Mouse (Mus musculus): Measurements from ENCODE around the gene Klk10.

Gene Klk10

DNA sequence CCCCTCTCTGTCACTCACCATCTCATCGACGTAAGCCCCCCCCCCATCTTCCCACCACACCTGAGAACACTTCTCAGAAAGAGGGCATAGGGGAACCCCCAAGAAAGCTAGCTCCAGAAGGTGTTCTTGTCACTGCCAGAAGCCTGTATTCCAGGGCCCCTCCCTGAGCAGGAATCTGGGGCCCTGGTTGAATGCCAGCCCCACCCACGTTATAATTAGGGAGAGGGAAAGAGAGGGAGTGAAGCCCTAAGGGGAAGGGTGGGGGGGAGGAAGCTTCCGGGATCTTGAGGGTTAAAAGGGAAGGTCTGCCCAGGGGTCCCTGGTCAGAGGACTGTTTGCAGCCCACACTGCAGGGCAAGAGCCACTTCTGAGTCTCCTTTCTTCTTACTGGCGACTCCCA, at the start of gene Klk10:
Gene Klk10, plus strand, starts transcription at position 290 of the 400 bp plus-strand sequence.
- 41% methylated on average over 5 of the region's 5 CpGs for WGBS

DNA sequence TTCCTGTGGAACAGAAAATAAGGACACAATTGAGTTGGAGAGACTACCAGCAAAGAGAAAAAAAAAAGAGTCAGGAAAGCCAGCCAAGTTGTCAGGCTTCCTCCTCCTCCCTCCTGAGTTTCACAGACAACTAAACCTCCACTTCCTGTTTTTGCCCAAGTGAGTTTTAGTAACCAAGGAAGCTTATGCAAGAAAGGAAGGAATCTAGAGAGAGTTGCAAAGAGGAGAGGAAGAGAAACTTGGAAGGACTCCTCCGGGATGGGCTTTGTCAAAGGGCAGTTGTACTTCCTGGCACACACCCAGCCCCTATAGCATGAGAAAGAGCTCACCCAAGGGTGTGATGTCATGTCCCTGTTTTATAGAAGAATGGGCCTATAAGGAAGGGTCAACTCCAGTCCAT, 33.0 kb upstream of the Klk10 start:
- WGBS, result 34% methylated on average over 1 of the region's 1 CpGs

DNA sequence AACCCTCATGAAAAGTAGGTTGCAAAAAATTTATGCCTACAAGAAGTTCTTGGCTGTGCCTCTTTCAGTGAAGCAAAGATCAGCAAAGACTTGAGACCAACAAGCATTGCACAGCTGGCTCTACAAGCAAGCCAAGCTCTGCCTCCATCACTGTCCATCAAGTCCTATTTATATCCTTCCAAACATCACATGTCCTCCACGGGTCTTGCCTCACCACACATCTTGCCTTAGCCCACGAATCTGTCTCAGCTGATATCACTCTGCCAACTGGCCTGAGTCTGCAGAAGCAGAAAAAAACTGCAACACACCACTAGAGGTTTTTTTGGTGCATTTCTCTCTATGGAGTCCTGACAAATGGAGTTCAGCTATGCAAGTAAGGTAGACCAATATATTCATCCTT, 28.0 kb upstream of the Klk10 start:
- WGBS, result 40% methylated on average over 2 of the region's 2 CpGs

DNA sequence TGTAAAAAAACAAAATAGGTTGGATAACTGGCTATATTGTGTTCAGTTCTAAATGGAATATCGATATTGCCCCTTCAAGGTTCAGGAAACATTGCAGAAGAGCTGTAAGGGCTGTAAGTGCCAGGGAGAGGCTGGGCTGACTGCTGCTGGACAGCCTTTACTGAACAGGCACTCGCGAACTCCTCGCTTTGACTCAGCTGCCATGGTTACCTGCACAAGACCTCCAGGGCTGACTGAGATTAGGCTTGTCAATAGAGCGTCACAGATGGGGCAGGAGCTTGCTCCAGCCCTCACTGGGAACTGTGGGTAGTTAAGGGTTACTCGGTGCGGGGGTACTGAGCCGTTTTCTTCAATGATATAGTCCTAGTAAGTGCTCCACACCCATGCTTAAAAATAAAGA, 14.4 kb upstream of the Klk10 start:
- 42% methylated on average over 8 of the region's 8 CpGs for WGBS

DNA sequence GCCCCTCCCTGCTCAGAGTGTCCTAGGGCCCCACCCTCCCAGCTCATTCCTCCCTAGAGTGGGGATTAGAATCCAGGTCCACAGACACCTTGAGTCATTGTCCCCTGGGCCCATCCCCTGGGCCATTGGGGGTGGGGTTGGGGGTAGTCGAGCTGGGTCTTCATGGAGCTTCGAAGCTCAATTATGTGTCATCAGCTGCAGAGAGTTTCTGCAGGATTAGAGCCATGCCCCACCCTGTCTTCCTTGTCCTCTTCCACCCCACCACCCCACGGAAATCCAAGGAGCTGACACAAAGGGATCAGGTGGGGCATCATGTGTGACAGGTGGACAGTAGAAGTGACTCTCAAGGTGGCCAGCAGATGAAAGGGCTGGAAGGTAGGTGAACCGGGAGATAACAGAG, 12.2 kb upstream of the Klk10 start, which contains the start of gene Klk12:
Gene Klk12, plus strand, starts transcription at position 301 of the 400 bp plus-strand sequence.
- WGBS, result 83% methylated on average over 4 of the region's 4 CpGs

DNA sequence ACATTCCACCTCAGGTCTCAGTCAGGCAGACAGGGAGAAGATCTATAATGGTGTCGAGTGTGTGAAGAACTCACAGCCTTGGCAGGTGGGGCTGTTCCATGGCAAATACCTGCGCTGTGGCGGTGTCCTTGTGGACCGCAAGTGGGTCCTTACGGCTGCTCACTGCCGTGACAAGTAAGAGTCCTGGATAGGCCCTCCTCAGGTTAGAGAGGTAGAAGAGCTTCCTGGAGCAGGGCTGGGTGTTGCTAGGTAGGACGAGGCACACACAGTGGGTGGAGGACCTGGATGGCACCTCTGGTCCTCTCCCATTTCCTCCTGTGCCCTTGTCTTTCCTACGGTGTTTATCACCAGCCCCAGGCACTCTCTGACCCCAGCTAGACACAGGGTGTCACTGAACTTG, 11.2 kb upstream of the Klk10 start:
- 89% methylated on average over 8 of the region's 8 CpGs for whole genome bisulfite sequencing

DNA sequence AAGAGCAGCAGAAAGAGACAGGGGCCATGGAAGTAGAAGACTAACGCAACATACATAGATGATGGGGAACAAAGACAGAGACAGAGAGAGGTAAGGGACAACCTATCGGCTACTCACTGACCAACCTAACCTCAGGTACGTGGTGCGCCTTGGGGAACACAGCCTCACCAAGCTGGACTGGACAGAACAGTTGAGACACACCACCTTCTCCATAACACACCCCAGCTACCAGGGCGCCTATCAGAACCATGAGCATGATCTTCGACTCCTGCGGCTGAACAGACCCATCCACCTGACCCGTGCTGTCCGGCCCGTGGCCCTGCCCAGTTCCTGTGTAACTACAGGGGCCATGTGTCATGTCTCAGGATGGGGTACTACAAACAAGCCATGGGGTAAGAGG, 10.1 kb upstream of the Klk10 start:
- WGBS, result 96% methylated on average over 10 of the region's 10 CpGs

DNA sequence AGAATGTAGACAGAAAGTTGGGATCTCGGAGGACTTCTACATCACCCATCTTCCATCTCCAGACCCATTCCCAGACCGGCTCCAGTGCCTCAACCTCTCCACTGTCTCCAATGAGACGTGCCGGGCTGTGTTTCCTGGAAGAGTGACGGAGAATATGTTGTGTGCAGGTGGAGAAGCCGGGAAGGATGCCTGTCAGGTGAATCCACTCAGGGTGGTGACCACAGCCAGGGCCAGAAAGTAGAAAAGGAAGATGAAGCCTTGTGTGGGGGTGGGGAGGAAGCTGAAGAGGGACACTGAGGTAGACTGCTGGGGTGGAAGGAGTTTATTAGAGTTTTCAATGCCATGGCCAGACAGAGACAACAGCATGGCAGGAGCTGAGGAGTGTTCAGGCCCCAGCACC, 8.9 kb upstream of the Klk10 start:
- WGBS, result 95% methylated on average over 6 of the region's 6 CpGs

DNA sequence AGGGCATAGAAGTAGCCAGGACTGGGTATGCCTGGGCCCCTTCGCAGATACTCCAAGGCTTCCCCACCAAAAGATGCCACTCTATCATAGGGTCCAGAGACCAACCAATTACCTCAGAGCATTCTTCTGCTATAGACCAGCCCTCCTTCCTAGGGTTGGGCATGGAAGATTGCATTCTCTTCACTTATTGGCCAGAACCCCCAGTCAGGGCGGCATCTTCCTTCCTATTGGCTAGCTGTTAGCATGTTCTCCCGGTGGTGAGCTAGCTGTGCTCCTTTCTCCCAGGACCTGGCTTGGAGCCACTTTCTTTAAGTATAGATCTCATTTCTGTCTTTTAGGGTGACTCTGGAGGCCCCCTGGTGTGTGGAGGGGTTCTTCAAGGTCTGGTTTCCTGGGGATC, 7.9 kb upstream of the Klk10 start:
- WGBS, result 85% methylated on average over 3 of the region's 3 CpGs

DNA sequence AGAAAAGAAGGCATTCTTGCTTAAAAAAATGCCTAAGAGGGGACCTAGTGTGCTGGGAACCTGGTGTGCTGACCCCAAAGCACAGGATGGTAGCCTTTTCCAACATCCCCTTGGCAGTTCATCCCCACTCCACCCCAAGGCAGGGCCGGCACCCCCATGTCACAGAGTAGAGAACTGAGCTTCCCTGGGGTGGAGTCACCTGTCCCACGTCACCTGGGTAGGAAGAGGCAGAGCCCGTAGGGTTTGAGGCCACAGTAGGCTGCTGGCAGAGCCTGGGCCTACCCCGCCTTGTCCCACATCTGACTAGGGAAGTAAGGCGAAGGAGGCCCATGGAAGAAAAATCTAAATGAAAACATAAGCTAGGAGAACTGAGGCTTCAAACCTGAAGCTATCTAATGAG, 6.5 kb upstream of the Klk10 start, which contains the start of gene Klk11:
Gene Klk11, plus strand, starts transcription at position 241 of the 400 bp plus-strand sequence.
- WGBS, result 96% methylated on average over 5 of the region's 5 CpGs

DNA sequence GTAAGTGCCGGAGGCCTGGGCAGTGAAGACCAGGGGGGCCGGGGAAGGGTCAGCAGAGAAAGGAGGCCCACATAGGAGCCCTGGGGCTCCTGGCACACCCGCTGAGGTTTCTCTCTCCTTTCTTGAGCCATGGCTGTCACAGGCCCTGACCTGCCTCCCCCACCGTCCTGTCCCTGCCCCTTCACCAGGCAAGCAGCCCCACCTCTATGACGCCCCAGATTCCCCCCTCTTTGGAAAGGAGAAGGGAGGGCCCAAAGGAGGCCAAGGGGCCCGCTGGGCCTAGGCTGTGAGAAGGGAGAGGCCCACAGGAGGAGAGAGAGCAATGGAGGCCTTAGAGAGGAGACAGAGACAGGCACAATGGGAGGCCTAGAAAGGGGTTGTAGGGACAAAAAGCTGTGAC, 6.0 kb upstream of the Klk10 start:
- 83% methylated on average over 6 of the region's 6 CpGs for WGBS

DNA sequence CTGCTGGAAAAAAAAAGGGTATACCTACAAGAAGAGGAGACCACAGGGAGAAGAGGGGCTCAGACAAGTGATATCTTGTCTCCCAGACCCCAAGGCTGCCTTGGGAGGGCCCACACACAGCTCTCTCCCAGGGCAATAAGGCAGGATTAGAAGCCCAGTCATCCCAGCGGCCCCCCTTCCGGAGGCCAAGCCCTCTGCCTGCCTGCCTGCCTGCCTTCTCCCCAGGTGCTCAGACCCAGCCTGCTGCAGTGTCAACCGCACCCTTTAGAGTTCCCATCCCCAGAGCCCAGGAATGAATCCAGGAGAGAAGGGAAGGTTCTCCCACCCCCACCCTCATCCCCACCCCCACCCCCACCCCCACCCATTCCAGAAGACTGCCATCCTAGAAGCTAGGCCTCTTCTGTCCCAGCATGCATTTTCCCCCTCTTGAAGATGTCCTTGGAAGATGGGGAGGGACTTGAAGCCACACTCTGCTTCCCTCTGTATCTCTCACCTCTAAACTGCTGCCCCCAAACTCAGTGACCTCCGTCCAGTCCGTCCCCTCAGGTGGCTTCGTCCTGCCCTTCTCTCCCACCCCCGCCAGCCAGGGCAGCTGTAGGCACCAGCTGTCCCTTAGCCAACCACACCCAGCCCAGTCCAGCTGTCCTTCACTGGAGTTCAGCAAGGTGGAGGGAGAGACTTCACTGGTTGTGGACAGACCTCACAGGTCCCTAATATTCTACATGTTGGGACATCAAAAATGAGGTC, 5.4 kb upstream of the Klk10 start:
- WGBS, result 69% methylated on average over 7 of the region's 7 CpGs

DNA sequence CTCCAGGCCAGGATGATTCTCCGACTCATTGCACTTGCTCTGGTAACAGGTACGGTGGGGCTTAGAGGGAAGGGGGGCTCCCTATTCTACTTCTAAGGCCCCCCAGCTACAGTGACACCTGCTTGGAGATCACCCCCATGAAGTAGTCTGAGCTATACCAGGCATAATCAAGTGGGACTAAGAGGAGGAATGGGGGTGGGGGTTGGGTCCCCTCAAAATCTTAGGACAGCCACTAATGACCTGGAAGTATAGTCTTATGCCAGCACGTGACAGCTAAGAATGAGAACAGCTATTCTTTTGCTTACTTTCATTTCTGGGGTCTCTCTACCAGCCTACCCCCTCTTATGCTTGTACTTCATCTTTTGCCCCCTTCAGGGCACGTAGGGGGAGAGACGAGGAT, 4.3 kb upstream of the Klk10 start:
- 89% methylated on average over 5 of the region's 5 CpGs for whole genome bisulfite sequencing

DNA sequence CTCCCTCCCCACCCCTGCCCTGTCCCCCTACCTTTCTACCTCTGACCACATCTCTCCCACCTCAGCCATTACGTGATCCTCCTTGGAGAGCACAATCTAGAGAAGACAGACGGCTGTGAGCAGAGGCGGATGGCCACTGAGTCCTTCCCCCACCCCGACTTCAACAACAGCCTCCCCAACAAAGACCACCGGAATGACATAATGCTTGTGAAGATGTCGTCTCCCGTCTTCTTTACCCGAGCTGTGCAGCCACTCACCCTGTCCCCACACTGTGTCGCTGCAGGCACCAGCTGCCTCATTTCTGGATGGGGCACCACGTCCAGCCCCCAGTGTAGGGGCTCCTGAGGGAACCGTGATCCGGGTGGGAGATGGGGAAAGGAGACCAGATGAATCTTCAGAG, 3.4 kb upstream of the Klk10 start:
- 91% methylated on average over 12 of the region's 12 CpGs for WGBS

DNA sequence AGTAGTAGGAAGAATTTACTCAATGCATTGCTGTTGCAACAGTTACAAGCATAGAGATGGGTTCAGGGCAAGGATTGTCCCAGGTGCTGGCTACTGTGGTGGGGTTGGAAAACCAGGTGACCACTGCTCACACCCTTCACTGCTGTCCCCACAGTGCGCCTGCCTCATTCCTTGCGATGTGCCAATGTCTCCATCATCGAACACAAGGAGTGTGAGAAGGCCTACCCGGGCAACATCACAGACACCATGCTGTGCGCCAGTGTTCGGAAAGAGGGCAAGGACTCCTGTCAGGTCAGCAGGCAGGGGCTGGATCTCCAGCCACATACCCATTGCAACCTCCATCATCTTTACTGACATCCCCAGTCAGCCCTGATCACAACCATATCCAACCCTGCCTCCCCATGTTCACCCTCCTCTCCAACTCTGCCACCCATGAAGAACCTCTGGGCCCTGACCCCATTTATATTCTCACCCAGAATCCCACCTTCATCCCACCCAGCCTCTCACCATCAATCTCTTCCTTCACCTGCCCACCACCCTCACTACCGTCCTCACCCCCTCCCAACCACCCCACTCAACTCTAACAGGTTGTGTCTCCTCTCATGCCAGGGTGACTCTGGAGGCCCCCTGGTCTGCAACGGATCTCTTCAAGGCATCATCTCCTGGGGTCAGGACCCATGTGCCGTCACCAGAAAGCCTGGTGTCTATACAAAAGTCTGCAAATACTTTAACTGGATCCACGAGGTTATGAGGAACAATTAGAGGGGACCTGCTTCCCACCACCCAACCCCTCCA, 2.5 kb upstream of the Klk10 start:
- WGBS, result 95% methylated on average over 10 of the region's 10 CpGs

DNA sequence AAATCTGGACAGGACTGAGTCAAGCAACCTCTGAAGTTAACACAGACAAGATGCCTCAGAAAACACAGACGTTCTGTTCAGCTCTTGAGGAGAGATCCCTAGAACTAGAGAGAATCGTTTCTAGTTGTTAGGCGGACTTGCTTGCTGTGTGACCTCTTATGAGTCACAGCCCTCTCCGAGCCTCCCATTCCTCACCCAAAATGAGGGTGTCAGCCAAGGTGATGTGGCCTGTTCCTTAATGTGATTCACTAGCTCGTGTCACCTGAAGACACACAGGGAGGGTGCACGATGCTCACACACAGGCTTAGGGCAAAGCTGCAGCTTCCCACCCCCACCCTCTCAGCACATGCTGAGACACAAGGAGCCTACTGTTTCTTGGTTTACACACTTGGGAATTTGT, 594 bp upstream of the Klk10 start:
- 35% methylated on average over 6 of the region's 6 CpGs for WGBS

DNA sequence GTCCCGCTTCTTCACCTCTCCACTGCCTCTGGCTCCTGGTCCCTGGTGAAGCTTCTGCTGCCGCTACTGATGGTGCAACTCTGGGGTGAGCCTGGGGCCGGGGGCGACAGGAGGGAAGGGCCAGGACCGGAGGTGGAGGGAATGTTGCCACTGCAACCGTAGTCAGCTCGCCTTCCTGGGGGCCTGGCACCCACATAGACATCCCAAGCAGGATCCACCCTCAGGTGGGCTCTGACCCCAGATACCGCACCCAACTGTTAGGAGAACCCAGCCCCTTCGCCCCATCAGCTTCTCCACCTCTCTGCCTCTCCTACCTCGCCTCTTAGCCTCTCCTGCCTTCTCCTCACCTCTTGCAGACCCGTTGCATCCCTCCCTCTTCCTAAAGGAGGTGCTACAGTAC, 706 bp downstream of the Klk10 start:
- WGBS, result 93% methylated on average over 11 of the region's 11 CpGs

DNA sequence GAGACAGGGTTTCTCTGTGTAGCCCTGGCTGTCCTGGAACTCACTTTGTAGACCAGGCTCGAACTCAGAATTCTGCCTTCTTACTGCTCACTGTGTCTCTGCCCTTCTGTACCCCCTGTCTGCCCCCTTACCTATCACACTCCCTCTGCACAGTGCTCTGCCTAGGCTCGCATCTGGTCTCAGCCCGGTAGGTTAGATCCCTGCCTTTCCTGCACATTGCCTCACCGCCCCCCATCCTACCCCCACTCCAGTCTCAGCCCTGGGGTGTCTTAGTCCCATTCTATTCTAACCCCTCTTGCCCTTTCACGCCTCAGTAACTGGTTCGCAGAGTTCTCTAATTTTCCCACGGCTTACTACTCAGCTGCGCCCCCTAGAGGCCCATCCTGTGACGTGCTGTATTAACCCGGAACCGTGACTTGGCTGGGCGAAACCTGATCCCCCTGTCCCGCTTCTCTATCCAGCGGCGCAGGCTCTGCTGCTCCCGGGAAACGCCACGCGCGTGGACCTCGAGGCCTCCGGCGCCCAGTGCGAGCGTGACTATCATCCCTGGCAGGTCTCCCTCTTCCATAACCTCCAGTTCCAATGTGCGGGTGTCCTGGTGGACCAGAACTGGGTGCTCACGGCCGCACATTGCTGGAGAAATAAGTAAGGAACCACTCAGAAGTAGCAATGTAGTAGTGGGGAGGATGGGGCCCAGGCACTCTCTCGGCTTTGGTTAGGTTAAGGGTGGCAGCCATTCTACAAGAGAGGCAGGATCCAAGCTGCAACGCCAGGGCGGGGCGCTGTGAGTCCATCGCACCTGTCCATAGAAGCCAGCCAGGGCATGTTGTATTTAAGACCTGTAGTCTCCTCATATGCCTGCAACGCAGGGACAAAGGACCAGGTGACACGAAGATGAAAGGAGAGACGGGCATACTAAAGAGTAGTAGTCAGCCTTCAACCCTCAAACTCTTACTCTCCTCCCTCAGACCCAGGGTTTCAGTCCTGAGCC, 1.7 kb downstream of the Klk10 start:
- WGBS, result 18% methylated on average over 36 of the region's 36 CpGs

DNA sequence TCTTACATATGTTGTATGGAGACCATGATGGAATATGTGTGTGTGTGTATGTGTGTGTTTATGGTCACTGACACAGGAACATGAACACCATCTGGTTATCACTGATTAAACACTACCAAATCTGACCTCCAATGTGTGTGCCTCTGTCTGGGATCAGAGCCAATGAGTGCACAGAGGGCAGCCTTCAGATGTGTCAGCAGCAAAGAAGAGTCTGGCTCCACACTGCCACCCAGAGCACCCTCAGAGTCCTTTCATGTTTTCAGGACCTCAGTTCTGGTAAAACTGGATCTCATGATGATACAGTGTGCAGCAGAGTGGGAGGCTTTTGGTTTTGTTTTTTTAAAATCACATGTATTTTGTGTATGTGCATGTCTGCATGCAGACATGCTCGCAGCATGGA, 4.5 kb downstream of the Klk10 start:
- 97% methylated on average over 1 of the region's 1 CpGs for WGBS

DNA sequence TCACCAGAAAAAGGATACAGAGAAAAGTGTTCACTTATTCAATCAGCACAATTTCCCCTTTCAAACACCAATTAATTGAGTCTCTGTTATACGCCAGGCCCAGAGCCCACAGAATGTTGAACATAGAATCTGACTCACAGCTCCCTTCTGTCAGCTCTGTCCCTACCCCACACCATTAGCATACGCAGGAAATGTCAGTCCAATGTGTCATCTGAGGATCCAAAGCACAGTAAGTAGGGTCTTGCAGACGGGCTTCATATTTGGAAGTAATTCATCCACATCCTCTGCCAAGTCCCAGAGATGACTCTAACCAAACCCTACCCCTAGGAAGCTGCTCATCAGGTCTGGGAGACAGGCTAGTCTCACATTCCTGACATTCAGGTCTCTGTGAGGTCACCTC, 7.3 kb downstream of the Klk10 start:
- WGBS, result 48% methylated on average over 3 of the region's 3 CpGs

DNA sequence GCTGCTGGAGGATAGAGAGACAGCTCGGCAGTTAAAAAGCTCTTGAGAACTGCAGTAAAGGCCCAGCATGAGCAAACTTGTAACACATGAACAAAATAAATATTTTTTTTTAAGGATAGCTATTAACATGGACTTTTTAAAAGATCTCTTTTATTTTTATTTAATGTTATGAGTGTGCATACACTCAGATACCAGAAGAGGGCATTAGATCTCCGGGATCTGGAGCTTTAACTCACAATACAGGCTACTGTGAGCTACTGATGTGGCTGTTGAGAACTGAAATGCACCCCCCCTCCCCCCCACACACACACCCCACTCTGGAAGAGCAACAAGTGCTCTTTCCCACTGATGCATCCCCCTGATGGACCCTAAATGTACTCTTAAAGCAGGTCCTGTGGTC, 8.5 kb downstream of the Klk10 start:
- 56% methylated on average over 2 of the region's 2 CpGs for WGBS

DNA sequence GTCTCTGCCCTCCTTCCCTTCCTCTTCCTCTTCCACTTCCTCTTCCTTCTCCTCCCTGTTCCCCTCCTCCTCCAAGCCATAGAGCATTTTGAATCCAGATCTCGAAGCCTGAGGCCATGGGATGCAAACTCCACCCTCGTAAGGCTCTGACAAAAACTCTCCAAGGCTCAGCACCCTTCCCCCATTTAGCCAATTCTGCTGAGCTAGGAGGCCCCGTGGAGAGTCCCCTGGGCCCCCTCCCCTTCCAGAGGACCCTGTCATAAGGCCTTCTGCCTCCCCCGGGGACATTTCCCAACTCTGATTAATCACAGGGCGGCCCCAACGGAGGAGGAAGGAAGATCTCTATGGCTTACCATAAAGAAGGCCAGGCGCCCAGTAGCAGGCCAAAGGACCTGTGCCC, 10.8 kb downstream of the Klk10 start, which contains the start of gene Klk9:
Gene Klk9, plus strand, starts transcription at position 301 of the 400 bp plus-strand sequence.
- WGBS, result 83% methylated on average over 7 of the region's 7 CpGs

All from cerebral cortex, adult 2 months (tissue).